Mouse (Mus musculus): ENCODE data around the gene Nck2.

DNA sequence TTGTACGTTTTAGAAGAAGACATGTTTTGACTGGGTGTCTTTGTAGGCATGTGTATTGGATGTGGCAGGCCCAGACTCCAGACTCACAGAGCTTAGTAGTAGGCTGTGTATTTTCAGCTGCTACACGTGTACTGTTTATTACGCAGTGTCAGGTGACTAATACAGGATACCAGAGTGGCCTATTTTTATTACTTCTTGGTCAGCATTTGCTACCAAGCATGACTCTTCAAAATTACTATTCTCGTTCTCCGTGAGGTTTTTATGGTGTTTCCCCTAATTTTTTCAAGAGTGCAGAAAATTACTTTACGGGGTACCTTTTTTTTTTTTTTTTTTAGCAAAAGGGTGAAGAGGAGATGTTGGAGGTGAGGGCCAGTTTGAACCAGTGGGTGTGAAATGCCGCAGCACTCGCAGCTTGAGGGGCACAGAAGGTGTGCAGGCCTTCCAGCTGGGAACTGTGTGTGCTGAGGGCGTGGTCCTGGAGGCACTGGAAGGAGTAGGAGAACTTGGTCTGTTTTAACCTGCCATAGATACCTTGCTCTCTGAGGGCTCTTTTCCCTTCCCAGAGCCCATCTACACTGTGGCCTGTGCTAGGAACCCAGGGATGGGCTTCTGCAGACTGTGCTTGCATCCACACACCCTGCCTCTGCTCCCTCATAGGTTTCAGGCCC, 21.7 kb downstream of the Nck2 start:
- no peak for TF ChIP-seq TAL1 (IDR thresholded peaks at IDR 0.05; ENCODE audit: low read length)
- no peak for TF ChIP-seq GATA1 (IDR thresholded peaks at IDR 0.05; ENCODE audit: low read length)
